Mouse (Mus musculus) gastrocnemius, adult 8-10 months (tissue): ENCODE data around the gene Shisa8. TPM values are rescaled to one million over a fixed set of nuclear protein-coding genes. Genes with fewer than 3 reads are reported as not detected.

Experiments
- DNase-seq, 2 experiments: peaks; one replicate each; pipeline ENCODE4 v3.0.0; 2022; ENCODE audit warnings: low spot score in 2 of 2
- total RNA-seq, 4 experiments: library from RNA; stranded (reverse); gene quantifications; 2 replicates each; pipeline ENCODE4 v1.2.4; 2022

Gene Shisa8
- total RNA-seq, 4 experiments from 2014 or later: not detected

DNA sequence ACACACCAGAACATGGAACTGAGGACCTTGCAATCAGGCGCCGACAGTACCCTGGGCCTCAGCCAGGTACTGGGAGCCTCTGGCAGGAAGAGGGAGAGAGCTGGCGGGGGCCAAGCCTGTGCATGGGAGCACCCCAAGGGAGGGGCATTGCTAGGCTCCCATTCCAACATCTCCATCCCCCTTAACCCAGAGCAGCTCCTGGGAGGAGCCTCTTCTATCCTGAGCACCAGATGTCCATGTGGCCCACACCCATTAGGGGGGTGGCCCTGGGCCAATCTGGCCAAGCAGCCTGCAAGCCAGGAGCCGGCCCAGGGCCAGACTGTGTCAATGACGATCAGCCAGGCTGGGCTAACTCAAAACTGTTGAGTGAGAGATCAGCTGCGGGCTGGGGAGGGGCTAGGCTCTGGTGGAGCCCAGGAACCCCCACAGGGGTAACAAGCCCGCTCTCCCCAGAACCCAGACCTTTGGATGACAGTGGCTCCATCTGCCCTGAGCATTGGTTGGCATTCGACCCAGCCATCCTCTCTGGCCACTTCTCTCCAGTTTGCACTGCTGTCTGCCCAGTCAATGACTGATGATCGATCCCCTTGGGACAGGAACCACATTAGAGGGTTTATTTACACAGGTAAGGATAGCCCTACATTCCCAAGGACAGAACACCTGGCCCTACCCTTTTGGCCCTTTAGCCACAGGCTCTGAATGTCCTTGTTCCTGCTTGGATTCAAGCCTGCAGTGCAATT lies 6.1 kb downstream of the Shisa8 start:
- peak; percentile 66 to 80 for DNase-seq

DNA sequence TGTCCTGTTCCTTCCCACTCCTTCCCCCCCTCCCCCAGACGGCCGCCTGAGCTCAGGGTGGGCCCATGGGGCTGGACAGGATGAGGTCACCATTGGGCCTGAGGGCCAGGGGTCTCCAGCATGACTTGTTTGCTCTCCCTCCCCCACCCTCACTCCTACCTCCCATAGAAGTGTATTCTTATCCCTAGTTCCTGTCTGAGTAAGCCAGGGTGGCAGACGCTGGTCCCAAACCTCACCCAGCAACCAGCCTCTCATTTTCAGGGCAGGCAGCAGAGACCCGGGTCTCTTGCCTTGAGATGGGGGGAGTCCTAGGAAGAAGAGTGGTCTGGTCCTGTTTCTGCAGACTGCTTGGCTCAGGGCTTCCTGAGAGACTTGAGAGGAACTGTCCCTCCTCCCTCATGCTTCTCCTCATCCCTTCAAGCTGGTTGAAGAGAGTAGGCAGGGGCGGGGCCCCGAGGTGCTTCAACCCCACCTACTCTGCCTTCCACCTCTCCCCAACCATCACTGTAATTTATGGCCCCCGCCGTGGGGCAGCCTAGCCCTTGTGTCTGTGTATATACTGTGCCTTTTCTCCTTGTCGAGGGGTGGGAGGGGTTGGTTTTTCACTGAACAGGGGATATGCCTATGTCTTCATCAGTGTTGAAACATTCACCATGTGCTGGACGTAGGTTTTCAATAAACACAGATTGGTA lies 7.8 kb downstream of the Shisa8 start:
- DNase-seq: no peak

DNA sequence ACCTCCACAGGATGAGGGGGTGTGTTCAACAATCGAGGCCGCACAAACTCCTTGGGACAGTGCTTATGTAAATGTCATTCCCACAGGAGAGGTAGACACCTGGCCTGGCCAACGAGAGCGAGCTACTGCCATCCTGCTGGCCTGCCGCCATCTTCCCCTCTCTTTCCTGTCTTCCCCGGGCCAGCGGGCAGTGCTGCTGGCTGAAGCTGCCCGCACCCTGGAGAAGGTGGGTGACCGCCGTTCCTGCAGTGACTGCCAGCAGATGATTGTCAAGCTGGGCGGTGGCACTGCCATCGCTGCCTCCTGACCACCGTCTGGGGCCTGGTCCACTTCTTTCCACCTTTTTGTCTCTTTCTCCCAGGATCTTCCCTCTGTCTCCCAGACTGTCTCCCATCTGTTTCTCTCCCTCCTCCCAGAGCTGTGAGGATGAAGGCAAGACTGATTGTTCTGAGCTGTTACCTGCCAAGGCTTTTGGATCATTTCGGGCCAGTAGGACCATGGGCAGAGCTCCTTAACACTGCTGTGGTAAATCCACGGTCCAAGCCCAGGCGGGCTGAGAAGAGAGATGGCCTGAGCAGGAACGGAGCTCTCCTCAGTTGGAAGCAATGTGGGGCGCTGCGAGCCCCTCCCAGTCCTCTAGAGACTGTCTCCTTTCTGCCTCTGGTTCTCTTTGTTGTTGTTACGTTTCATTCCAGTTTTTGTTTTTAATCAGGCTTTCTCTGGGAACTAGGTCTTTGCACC lies 8.8 kb downstream of the Shisa8 start:
- no peak for DNase-seq

DNA sequence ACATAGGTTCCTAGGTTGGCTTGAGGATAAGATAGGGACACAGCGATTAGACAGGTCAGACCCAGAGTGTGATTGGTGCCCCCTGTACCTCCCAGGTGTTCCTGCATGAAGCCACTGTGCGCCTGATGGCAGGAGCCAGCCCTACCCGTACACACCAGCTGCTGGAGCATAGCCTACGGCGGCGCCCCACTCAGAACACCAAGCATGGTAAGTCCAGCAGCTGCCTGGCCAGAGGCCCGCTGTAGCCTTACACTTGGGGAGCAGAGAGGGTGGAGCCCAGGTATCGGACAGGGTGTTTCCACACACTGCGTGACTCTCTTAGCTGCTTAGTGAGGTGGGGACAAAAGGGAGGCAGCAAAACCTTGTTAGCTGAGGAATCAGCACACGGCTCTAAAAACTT lies 9.5 kb downstream of the Shisa8 start:
- DNase-seq: no peak

DNA sequence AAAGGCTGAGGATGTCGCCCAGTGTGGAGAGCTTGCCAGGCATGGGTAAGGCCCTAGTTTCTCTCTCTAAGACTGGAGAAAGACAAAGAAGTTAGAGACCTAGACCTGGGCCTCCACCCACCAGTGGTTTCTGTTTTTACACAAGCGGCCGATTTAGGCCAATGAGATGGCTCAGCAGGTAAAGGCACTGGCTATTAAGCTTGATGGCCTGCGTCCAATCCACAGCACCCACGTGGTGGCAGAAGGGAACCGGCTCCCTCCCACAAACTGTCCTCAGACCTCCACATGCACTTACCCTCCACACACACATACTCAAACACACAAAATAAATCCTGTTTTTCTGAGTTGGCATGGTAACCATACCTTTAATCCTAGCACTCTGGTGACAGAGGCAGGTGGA lies 10.5 kb downstream of the Shisa8 start:
- no peak for DNase-seq

DNA sequence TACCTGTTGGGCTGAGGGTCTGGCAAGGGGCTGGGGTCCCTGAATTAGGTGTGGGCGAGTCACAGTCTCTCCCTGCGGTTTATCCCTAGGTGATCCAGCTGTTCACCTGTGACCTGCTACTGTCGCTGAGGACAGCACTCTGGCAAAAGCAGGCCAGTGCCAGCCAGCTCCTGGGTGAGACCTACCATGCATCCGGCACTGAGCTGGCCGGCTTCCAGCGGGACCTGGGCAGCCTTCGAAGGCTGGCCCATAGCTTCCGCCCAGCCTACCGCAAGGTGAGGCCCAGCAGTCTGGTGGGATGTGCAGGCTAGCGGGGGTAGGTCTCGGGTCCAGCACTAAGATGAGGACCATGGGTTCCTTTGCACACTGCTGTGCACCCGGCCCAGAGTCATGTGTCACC lies 13.1 kb downstream of the Shisa8 start:
- DNase-seq: no peak

DNA sequence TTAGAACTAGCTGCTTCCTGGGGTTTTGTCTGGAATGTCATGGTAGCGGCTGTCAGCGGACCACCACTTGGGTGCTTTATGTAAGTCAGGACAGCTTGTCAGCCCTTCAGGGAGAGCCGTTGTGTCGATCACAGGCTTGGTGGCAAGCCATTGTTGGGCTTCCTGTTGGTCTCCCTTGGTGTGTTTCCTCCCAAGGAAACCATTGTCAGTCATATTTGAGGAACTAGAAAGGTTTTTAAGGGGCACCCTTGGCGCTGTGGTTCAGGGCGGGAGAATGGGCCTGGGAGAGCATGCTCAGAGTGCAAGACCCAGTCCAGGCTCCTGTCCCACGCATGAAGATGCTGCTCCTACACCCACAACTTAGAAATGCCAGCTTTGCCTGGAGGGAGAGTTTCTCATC lies 14.3 kb downstream of the Shisa8 start:
- no peak for DNase-seq

DNA sequence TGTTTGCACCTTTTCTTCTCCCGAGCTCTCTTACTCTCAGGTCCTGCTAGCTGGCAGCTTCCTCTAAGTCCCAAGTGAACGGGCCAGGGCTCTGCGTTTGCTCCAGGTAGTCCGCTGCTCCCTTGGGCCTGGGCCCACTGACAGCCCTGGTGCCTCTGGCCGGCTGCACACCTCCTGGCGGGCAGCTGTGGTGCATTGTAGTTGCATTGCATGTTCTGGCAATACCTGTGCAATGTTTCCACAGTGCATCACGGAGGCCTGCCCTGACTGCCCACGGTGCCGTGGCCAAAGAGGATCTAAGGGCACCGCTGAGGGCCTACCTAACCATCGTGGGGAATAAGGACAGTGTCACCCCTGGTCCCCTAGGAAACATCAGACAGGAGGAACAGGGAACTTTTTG lies 14.7 kb downstream of the Shisa8 start:
- no peak for DNase-seq

DNA sequence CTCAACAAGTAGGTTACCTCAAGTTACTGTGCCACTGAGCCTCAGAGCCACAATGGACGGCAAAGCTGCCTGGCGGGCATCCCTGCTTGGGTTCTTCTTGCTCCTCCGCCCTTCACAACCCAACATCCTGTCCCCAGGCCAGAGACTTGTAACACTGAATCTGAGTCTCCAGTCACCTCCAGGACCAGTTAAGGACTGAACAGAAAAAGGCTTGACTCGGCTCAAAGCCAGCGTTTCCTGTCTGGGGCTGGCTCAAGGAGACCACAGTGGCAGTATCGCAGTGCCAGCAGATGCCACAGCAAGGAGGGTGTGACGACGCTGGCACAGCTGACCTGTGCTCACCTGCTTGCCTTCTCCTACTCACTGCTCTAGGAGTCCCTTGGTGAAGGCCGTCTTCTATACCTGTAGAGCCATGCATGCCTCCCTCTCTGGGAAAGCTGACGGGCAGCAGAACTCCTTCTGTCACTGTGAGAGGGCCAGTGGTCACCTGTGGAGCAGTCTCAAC lies 15.3 kb downstream of the Shisa8 start:
- no peak for DNase-seq

DNA sequence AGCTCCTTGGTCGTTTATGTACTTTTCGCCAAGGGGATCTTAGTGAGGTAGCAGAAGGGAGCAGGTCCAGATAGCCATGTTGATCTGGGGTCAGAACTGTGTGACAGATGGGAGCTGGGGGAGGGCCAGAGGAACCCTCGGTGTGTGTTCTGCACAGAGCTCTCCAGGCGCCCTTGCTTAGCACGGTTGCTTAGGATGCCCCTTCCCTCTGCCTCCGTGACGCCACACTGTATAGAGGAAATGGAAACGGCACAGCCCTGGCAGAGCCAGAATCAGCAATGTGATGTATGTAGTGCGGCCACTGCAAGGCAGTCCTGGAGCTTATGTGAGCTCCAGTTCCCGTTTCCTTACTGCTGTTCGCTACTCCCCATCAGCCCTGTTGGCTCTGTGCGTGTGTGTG lies 16.3 kb downstream of the Shisa8 start:
- DNase-seq: no peak

DNA sequence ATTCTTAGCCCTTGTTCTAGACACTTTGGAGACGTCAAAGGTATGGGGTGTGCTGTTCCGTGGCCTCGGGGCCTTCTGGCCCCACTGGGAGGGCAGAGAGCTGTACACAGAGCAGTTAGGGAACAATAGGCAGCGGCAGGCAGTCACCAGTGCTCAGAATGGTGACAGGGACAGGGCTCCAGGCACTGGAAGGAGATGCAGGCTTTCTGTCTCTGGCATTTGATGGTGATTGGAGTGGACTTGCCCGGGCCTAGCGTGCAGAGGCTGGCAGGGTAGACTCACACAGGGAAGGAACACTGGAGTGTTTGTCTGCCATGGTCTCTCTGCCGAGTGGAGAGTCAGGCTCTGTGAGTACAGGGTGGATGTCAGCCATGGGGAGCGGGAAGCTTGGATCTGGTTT lies 20.0 kb downstream of the Shisa8 start:
- no peak for DNase-seq

DNA sequence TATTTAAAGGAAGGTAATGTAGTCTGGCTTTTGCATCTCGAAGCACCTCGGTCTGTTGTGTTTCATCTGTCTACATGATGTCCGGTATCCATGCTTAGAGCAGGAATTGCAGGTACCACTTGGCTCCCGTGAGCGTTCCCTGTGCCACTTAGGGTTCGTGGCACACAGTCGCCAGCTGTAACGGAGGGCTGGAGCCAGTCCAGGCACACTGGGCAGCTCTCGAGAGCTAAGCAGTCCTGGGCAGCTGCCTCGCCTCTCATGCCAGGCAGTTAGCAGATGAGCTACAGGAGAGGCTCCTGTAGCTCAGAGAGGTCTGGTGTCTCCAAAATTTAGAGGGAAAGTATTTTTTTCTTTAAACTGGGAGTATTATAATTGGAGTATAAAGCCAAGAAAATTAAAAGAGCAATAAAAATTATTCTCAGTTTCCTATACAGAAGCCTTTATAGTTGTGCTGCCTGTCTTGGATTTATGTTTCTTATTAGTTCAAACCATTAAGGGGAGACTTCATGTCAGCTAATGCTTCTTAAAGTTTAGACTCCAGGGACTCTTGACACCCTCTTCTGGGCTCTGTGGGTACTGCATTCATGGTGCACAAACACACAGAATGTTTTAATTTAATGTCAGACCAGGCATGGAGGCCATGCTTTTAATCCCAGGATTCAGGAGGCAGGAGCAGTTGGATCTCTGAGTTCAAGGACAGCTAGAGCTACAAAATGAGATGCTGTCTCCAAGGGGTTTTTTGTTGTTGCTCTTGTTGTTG lies 24.0 kb downstream of the Shisa8 start:
- DNase-seq: peak in 1 of 2 experiments; percentile 59

DNA sequence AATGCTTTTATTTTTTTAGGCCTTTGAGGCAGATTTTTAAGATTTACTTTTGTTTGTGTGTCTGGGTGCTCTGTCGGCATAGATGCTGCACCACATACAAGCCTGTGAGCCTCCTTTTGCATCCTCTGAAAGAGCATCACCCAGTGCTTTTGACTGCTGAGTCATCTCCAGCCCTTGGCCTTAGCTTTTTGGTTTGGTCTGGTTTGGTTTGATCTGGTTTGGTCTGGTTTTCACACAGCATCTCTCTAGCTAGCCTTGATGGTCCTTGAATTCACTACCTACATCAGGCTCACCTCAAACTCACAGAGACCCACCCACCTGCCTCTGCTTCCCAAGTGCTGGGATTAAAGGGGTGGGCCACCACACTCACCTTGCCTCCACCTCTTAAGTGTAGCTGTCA lies 24.7 kb downstream of the Shisa8 start:
- DNase-seq: no peak

DNA sequence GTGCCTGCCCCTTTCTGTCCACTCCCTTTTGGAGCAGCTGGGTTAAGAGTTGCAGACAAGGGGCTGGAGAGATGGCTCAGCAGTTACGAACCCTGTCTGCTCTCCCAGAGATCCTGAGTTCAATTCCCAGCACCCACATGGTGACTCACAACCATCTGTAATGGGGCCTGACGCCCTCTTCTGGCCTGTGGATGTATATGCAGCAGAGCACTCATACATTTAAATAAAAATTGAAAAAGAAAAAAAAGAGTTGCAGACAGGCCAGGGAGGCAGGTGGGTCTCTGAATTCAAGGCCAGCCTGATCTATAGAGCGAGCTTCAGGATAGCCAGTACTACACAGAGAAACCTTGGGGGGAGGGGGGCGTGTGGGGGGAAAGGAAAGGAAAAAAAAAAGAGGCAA lies 25.2 kb downstream of the Shisa8 start:
- no peak for DNase-seq

DNA sequence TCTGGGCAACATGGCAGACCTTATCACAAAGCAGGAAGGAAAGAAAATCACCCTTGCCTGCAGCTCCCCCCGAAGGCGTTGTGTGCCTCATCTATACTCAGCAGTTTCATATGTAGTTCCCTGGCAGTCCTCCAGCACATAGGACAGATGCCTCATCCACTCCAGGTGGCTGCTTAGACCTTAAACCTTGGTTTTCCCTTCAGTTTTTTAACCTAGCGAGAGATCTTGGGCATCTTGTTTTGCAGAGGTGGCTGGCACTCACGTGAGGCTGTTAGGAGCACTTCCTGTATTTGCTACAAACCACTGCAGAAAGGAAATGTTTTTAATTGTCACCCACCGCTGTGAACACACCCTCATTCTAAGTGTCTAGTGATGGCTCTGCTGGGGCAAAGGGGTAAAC lies 25.7 kb downstream of the Shisa8 start:
- DNase-seq: no peak

DNA sequence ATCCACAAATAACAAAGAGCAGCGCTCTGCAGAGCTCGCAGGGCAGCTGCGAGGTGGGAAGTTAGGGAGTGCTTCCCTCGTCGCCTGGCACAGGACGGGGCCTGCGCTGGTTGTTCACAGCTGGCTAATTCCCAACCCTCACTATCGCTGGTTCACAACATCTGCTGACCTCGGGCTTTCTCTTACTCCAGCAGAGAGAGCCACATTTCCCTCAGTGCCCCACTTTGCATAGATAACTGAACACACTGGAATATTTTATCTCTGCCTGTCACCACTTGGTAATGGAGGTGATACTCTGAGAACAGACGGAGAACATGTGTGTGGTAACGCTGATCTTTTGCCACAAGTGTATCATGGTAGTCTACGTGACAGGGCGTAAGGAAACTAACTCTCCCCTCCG lies 26.5 kb downstream of the Shisa8 start:
- DNase-seq: no peak

DNA sequence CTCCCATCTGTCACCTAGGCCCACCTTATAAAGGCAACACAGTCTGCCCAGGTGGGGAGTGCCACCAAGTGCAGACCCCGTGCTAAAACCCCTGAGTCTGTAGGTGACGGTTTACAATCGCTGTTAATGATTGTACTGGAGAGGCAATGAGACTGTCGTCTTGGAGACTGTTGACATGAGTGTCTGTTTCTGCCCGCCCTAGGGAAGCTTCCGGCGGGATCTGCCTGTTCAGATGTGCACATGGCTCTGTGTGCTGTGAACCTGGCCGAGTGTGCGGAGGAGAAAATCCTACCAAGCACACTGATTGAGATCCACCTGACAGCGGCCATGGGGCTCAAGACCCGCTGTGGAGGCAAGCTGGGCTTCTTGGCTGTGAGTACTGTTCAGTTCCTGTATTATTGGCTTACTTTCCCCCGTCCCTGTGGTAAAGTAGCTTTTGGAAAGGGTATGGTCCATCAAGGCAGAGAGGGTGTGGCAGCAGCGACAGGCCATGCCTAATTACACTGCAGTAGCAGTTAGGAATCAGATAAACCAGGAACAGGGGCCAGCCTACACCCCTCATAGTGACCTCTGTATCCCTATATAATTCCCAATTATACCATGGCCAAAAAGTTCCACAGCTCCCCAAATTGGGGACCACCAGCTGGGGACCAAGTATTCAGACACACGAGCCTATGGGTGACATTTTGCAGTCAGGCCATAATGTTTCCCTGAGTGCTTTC lies 27.4 kb downstream of the Shisa8 start:
- no peak for DNase-seq

DNA sequence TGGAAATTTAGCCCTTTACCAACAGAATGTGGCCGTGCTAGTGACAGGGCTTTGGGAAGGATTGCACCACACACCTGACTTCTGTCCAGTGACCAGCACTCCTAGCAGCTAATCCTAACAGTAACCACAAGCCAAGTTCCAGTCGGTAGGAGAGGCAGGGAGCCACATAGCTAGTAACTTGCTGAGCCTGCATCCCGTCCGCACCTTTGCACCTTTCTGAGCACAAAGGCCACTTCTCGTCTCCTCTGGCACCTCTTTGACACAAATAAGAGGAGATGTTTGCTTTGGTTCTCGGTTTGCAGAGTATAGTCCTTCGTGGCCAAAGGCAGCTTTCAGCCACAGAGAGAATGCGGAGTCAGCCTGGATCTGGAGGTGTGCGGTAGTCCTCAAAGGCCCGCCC lies 28.0 kb downstream of the Shisa8 start:
- DNase-seq: no peak

DNA sequence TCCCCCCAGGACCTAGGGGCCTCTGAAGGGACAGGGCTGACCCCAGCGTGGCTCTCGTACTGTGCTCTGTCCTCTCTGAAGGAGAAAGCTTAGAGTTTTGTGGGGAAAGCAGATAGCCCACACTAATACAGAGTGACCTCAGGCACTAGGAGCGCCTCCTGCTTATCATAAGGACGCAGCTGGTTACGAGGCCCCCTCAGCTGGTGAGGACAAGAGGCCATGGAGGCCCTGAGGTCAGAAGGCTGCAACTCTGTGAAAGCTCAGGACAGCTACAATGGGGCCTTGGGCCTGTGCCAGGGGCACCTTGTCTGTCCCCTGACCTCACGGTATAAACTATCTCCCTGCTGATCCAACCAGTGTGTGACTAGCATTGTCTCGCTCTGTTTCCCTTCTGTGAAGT lies 28.4 kb downstream of the Shisa8 start:
- no peak for DNase-seq

DNA sequence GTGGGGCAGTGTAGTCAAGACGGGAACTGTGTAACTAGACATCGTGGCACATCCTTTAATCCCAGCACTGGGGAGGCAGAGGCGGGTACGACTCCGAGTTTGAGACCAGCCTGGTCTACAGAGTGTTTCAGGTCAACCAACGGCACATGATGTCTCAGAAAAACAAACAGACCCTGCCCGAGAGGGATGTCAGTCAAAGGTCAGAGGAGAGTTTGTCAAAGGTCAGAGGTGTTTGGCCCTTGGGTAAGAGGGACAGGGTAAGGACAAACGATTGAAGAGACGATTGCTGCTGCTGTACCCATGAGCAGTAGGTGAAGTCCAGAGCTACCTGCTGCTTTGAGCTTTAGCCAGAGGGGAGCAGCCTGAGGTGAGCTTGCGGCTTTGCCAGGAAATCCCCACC lies 29.0 kb downstream of the Shisa8 start:
- no peak for DNase-seq

DNA sequence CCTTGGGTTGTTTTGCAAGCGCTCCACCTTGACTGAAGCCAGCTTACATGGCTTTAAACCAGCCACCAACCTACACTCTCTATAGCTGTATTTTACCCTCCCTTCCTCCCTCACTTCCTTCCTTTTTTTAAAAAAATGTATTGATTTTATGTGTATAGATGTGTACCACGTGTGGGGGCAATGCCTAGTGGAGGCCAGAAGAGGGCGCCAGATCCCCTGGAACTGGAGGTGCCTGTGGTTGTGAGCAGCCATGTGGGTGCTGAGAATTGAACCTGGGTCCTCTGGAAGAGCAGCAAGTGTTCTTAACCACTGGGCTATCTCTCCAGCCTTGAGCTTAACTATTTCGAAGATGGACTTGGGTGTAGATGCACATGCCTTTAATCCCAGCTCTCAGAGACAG lies 30.3 kb downstream of the Shisa8 start:
- DNase-seq: no peak
